9 mouse cellular contexts compared by ENCODE assay signal in genomic region chr17:17828191-17828981, GRCm38 (mm10). TPM values are rescaled to one million over a fixed set of nuclear protein-coding genes. Genes with fewer than 3 reads are reported as not detected.
DNase-seq lines count a peak whose midpoint lies in the region; ATAC-seq and TF ChIP-seq lines count a peak whose summit lies in the region.
"Had no signal": no experiment of that assay in that cellular context is flagged by ENCODE, and none has a peak within 500 bp of the region (broad histone marks: within the 10 kb centered on the region; RNA-seq: fewer than 3 reads in every experiment).

No protein-coding gene starts in this region.

- no peaks in the 10 kb centered on the region for H3K79me2 ChIP-seq in CH12.LX (replicated peaks; ENCODE audit: control insufficient read depth, extremely low read depth, insufficient read depth, poor library complexity, severe bottlenecking)

- no peak overlapping the region for H3K9ac ChIP-seq in CH12.LX (ENCODE audit: insufficient read depth, low read depth)
- H3K9ac ChIP-seq in embryonic facial prominence, embryonic 11.5 days (replicated peaks; ENCODE audit: low read length): peak overlapping the region; percentile 88
- H3K9ac ChIP-seq in liver, postnatal 0 days (replicated peaks): peak overlapping the region; percentile 66

- no peaks in the 10 kb centered on the region for H3K27me3 ChIP-seq in CH12.LX (replicated peaks)
- no peaks in the 10 kb centered on the region for H3K27me3 ChIP-seq in embryonic facial prominence, embryonic 11.5 days (ENCODE audit: control insufficient read depth, insufficient read depth, low read length)
- no peaks in the 10 kb centered on the region for H3K27me3 ChIP-seq in heart, embryonic 10.5 days (ENCODE audit: insufficient read depth, poor library complexity, severe bottlenecking)
- H3K27me3 ChIP-seq in liver, postnatal 0 days (ENCODE audit: insufficient read depth, low read length): peaks cover 11% of the 10 kb centered on the region; the same call in 1 of the 2 replicates

- peaks cover 0 to 9% of the 10 kb centered on the region in 2 experiments; a peak in 2 of 4 replicates for H3K4me1 ChIP-seq in CH12.LX (ENCODE audit: control insufficient read depth in 1 of 2, insufficient read depth in 2 of 2)
- peaks cover 5% of the 10 kb centered on the region for H3K4me1 ChIP-seq in embryonic facial prominence, embryonic 11.5 days (ENCODE audit: control insufficient read depth, insufficient read depth, low read length)
- H3K4me1 ChIP-seq in heart, embryonic 10.5 days: peaks cover 41% of the 10 kb centered on the region
- H3K4me1 ChIP-seq in liver, postnatal 0 days (ENCODE audit: insufficient read depth): peaks cover 5% of the 10 kb centered on the region; the same call in 1 of the 2 replicates

- peak overlapping the region; percentile 50 for H3K4me2 ChIP-seq in CH12.LX (ENCODE audit: insufficient read depth, low read depth, poor library complexity, severe bottlenecking)
- H3K4me2 ChIP-seq in embryonic facial prominence, embryonic 11.5 days (ENCODE audit: low read depth, low read length): peak overlapping the region; percentile 76
- peak overlapping the region; percentile 77 for H3K4me2 ChIP-seq in liver, postnatal 0 days (ENCODE audit: low read depth, low read length)

- dilution Hi-C loops in CH12.LX (cut with MboI; ENCODE audit: extremely low pct_ligation_motif_present, extremely low pct_unique_long_range_greater_than_20kb, low sequenced_read_pairs): no loop called here

- no peaks in the 10 kb centered on the region for H3K36me3 ChIP-seq in CH12.LX (replicated peaks in 1 of 2; ENCODE audit: control insufficient read depth in 1 of 2, insufficient read depth in 1 of 2, low read length in 1 of 2)
- no peaks in the 10 kb centered on the region; the same call in 1 of the 2 replicates for H3K36me3 ChIP-seq in embryonic facial prominence, embryonic 11.5 days (replicated peaks; ENCODE audit: control insufficient read depth, insufficient read depth, low read depth, low read length)
- peaks cover 31% of the 10 kb centered on the region for H3K36me3 ChIP-seq in heart, embryonic 10.5 days
- H3K36me3 ChIP-seq in liver, postnatal 0 days (replicated peaks; ENCODE audit: insufficient read depth, low read length): no peaks in the 10 kb centered on the region

- TF ChIP-seq RAD21 in CH12.LX (IDR thresholded peaks at IDR 0.05; ENCODE audit: low read depth, low read length): no peak

- WGBS in embryonic facial prominence, embryonic 11.5 days: 0% methylated on average over 11 of the region's 15 CpGs
- WGBS in heart, embryonic 10.5 days: under 1% methylated on average over 12 of the region's 15 CpGs
- 2% methylated on average over 8 of the region's 15 CpGs for WGBS in liver, postnatal 0 days (ENCODE audit: insufficient replicate concordance)

- TF ChIP-seq EP300 in CH12.LX (IDR thresholded peaks at IDR 0.05; ENCODE audit: low read length): no peak
- TF ChIP-seq EP300 in liver, postnatal 0 days (IDR thresholded peaks at IDR 0.05; ENCODE audit: low read depth): no peak

- TF ChIP-seq POLR2A in CH12.LX (IDR thresholded peaks at IDR 0.05; ENCODE audit: low read depth, low read length): no peak

- ATAC-seq in embryonic facial prominence, embryonic 11.5 days (replicated peaks; ENCODE audit: insufficient number of reproducible peaks, low FRiP score, low TSS enrichment, low read depth): peak; percentile 64
- ATAC-seq in liver, postnatal 0 days: peak; percentile 15

- in situ Hi-C loops in CH12.LX (cut with MboI; ENCODE audit: low pct_ligation_motif_present, low pct_unique_long_range_greater_than_20kb, low sequenced_read_pairs): no loop called here

- H3K4me3 ChIP-seq in CH12.LX (replicated peaks in 1 of 3; ENCODE audit: low read depth in 2 of 3, low read length in 2 of 3, poor library complexity in 1 of 3): no peak overlapping the region
- H3K4me3 ChIP-seq in embryonic facial prominence, embryonic 11.5 days (ENCODE audit: low read depth, low read length): peak overlapping the region; percentile 86
- peak overlapping the region; percentile 87 for H3K4me3 ChIP-seq in heart, embryonic 10.5 days
- peak overlapping the region; percentile 70 for H3K4me3 ChIP-seq in liver, postnatal 0 days (ENCODE audit: low read depth, low read length)

- H3K27ac ChIP-seq in CH12.LX (ENCODE audit: insufficient read depth, low read depth): no peak overlapping the region
- H3K27ac ChIP-seq in embryonic facial prominence, embryonic 11.5 days (replicated peaks; ENCODE audit: low read depth, low read length): peak overlapping the region; percentile 100
- H3K27ac ChIP-seq in heart, embryonic 10.5 days: peak overlapping the region; percentile 96
- peak overlapping the region; percentile 83 for H3K27ac ChIP-seq in liver, postnatal 0 days (ENCODE audit: low read depth)

- DNase-seq in CH12.LX (ENCODE audit: extremely low read depth): no peak
- peak; percentile 44 to 46 for DNase-seq in adrenal gland, adult 18-20 months (ENCODE audit: low spot score in 2 of 2)
- peak; percentile 91 for DNase-seq in embryonic facial prominence, embryonic 11.5 days (ENCODE audit: low spot score)
- DNase-seq in heart, embryonic 10.5 days (ENCODE audit: low spot score): peak; percentile 88
- DNase-seq in kidney, adult 9 months: peak; percentile 49
- DNase-seq in liver, postnatal 0 days: peak; percentile 48
- DNase-seq in ovary, postnatal 14 days (ENCODE audit: low spot score): peak; percentile 52
- no peak for DNase-seq in c-Kit-positive CD71-positive TER-119-positive erythroid progenitor cells, embryonic 14.5 days (ENCODE audit: low spot score)

- TF ChIP-seq CTCF in CH12.LX (conservative IDR thresholded peaks at IDR 0.05 in 1 of 2, IDR thresholded peaks at IDR 0.05 in 1 of 2; ENCODE audit: low read depth in 2 of 2, low read length in 2 of 2): no peak
- no peak for TF ChIP-seq CTCF in liver, postnatal 0 days (IDR thresholded peaks at IDR 0.05; ENCODE audit: low read depth)

- H3K9me3 ChIP-seq in CH12.LX (replicated peaks; ENCODE audit: low read length): no peaks in the 10 kb centered on the region
- no peaks in the 10 kb centered on the region for H3K9me3 ChIP-seq in embryonic facial prominence, embryonic 11.5 days (replicated peaks; ENCODE audit: control insufficient read depth, low read length)
- H3K9me3 ChIP-seq in heart, embryonic 10.5 days: no peaks in the 10 kb centered on the region
- no peaks in the 10 kb centered on the region for H3K9me3 ChIP-seq in liver, postnatal 0 days (ENCODE audit: low read length)

TF ChIP-seq in CH12.LX, 34 proteins besides CTCF, POLR2A, EP300 and RAD21:
- TF ChIP-seq NELFE (IDR thresholded peaks at IDR 0.05; ENCODE audit: low read depth, low read length): no peak
- no peak for TF ChIP-seq NRF1 (IDR thresholded peaks at IDR 0.05; ENCODE audit: low read depth, low read length)
- no peak for TF ChIP-seq POLR2AphosphoS2 (IDR thresholded peaks at IDR 0.05; ENCODE audit: low read depth, low read length)
- TF ChIP-seq BHLHE40 (IDR thresholded peaks at IDR 0.05; ENCODE audit: low read depth, low read length): no peak
- no peak for TF ChIP-seq SIN3A (IDR thresholded peaks at IDR 0.05; ENCODE audit: low read length)
- no peak for TF ChIP-seq ZNF384 (IDR thresholded peaks at IDR 0.05; ENCODE audit: low read depth, low read length)
- no peak for TF ChIP-seq USF2 (conservative IDR thresholded peaks at IDR 0.05; ENCODE audit: low read depth, low read length)

RNA-seq across cellular contexts. Expression of gene Spaca6, which starts 1.4 kb away (rescaled TPM):
- total RNA-seq in CH12.LX (2012; rRNA removed) (not detected in 2 replicates), CH12.LX (2014; rRNA removed) (not detected in 2 replicates)
- 0.67 TPM in 1 of 2 replicates, not detected in the other for polyA plus RNA-seq in CH12.LX (2012; ENCODE audit: insufficient read length, low read depth)
- 10 to 100 TPM; 50.0 to 52.8 TPM for total RNA-seq in adrenal gland, adult 18-20 months (2021)
- 13.7 and 18.5 TPM in 2 replicates for polyA plus RNA-seq in embryonic facial prominence, embryonic 11.5 days (2014; fragmentation: Nextera tagmentation; extraction: Ambion mirVana)
- polyA plus RNA-seq in heart, embryonic 10.5 days (2016; fragmentation: Nextera tagmentation; extraction: Ambion mirVana): 30.7 and 32.3 TPM in 2 replicates
- 2.1 and 3.1 TPM in 2 replicates for polyA plus RNA-seq in liver, postnatal 0 days (2015; fragmentation: Nextera tagmentation; extraction: Ambion mirVana)

RNA-seq across cellular contexts. Expression of gene Has1, which starts 26.6 kb away (rescaled TPM):
- total RNA-seq in CH12.LX (2012; rRNA removed): not detected in 2 replicates
- total RNA-seq in CH12.LX (2014; rRNA removed): not detected in 2 replicates
- polyA plus RNA-seq in CH12.LX (2012; ENCODE audit: insufficient read length, low read depth): not detected in 2 replicates
- under 1 TPM in 1 of 2 experiments, not detected in 1; 0.13 TPM for total RNA-seq in adrenal gland, adult 18-20 months (2021)
- 0.70 and 0.74 TPM in 2 replicates for polyA plus RNA-seq in embryonic facial prominence, embryonic 11.5 days (2014; fragmentation: Nextera tagmentation; extraction: Ambion mirVana)
- polyA plus RNA-seq in heart, embryonic 10.5 days (2016; fragmentation: Nextera tagmentation; extraction: Ambion mirVana): 0.68 and 1.1 TPM in 2 replicates
- polyA plus RNA-seq in liver, postnatal 0 days (2015; fragmentation: Nextera tagmentation; extraction: Ambion mirVana): 0.08 and 0.09 TPM in 2 replicates

RNA-seq across cellular contexts. Expression of gene Fpr1, which starts 55.4 kb away (rescaled TPM):
- total RNA-seq in CH12.LX (2012; rRNA removed): not detected in 2 replicates
- not detected in 2 replicates for total RNA-seq in CH12.LX (2014; rRNA removed)
- not detected in 2 replicates for polyA plus RNA-seq in CH12.LX (2012; ENCODE audit: insufficient read length, low read depth)
- not detected for total RNA-seq in adrenal gland, adult 18-20 months (2021)
- polyA plus RNA-seq in embryonic facial prominence, embryonic 11.5 days (2014; fragmentation: Nextera tagmentation; extraction: Ambion mirVana): 0.15 TPM in 1 of 2 replicates, not detected in the other
- 0.10 TPM in 1 of 2 replicates, not detected in the other for polyA plus RNA-seq in heart, embryonic 10.5 days (2016; fragmentation: Nextera tagmentation; extraction: Ambion mirVana)
- polyA plus RNA-seq in liver, postnatal 0 days (2015; fragmentation: Nextera tagmentation; extraction: Ambion mirVana): 13.3 and 13.7 TPM in 2 replicates

RNA-seq across cellular contexts. Expression of gene Fpr2, which starts 59.2 kb away (rescaled TPM):
- total RNA-seq in CH12.LX (2012; rRNA removed) (not detected in 2 replicates), CH12.LX (2014; rRNA removed) (not detected in 2 replicates)
- not detected in 2 replicates for polyA plus RNA-seq in CH12.LX (2012; ENCODE audit: insufficient read length, low read depth)
- not detected for total RNA-seq in adrenal gland, adult 18-20 months (2021)
- not detected in 2 replicates for polyA plus RNA-seq in embryonic facial prominence, embryonic 11.5 days (2014; fragmentation: Nextera tagmentation; extraction: Ambion mirVana)
- not detected in 2 replicates for polyA plus RNA-seq in heart, embryonic 10.5 days (2016; fragmentation: Nextera tagmentation; extraction: Ambion mirVana)
- polyA plus RNA-seq in liver, postnatal 0 days (2015; fragmentation: Nextera tagmentation; extraction: Ambion mirVana): 9.3 and 10.3 TPM in 2 replicates

RNA-seq across cellular contexts. Expression of gene Fpr3, which starts 59.3 kb away (rescaled TPM):
- not detected in 2 replicates for total RNA-seq in CH12.LX (2012; rRNA removed)
- total RNA-seq in CH12.LX (2014; rRNA removed): not detected in 2 replicates
- not detected in 2 replicates for polyA plus RNA-seq in CH12.LX (2012; ENCODE audit: insufficient read length, low read depth)
- not detected for total RNA-seq in adrenal gland, adult 18-20 months (2021)
- polyA plus RNA-seq in embryonic facial prominence, embryonic 11.5 days (2014; fragmentation: Nextera tagmentation; extraction: Ambion mirVana): not detected in 2 replicates
- polyA plus RNA-seq in heart, embryonic 10.5 days (2016; fragmentation: Nextera tagmentation; extraction: Ambion mirVana): not detected in 2 replicates
- not detected in 2 replicates for polyA plus RNA-seq in liver, postnatal 0 days (2015; fragmentation: Nextera tagmentation; extraction: Ambion mirVana)
- polyA plus RNA-seq: gonadal fat pad, adult 2 months had no signal

Comparison
In these comparisons a context has a peak if more than half of its experiments do, and no peak if none do; other contexts are left out.
1. DNase-seq: peak in adrenal gland, adult 18-20 months (2 of 2), embryonic facial prominence, embryonic 11.5 days (single experiment), heart, embryonic 10.5 days (single experiment), kidney, adult 9 months (single experiment), liver, postnatal 0 days (single experiment) and ovary, postnatal 14 days (single experiment); none in CH12.LX (single experiment) and c-Kit-positive CD71-positive TER-119-positive erythroid progenitor cells, embryonic 14.5 days (single experiment).
2. H3K4me3 ChIP-seq: peak in embryonic facial prominence, embryonic 11.5 days (single experiment), heart, embryonic 10.5 days (single experiment) and liver, postnatal 0 days (single experiment); none in CH12.LX (0 of 3).
3. RNA of gene Fpr1, which starts 55.4 kb away (polyA plus RNA-seq): 13.3 to 13.7 TPM in liver, postnatal 0 days; 0.15 TPM in embryonic facial prominence, embryonic 11.5 days, 0.10 TPM in heart, embryonic 10.5 days and not detected in CH12.LX; every median in the first group is over 10 times any median in the second.
4. Peak in every context shown above with its lines, with median percentiles within 50 percentile points of each other: H3K4me2 ChIP-seq.